Mouse (Mus musculus) lung, postnatal 36 days (tissue): ENCODE measurements at regions not wholly inside any gene's neighbourhood (a gene's known extent, or its start where the extent isn't known, plus 50 kb on each side); places are given as distances from the start of the nearest gene placed in this dataset.

Source experiments
- DNase-seq: peaks from one replicate; pipeline ENCODE4 v3.0.0; 2022; ENCODE audit warnings: mixed read lengths

DNA sequence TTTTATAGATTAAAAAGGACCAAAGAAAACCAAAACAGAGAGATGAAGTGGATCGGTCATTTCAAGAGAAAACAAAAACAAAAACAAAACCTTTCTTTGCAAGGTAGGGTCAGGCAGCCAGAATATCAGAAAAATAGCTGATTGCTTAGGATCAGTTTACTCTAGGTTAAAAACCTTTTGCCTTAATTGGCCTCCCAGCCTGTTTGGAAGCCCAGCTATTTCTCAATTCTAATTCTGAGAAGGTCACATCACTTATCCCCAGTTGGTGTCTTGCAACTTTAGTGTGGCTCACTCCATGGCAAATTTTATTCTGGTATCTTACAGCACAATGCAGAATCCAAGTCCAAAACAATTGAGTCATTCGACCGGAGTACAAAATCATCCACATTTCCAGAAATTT lies 70.0 kb downstream of the 1190002N15Rik start:
- DNase-seq: no peak

- DNase-seq: peak; percentile 71
Observed at GRCm38 (mm10) chr9:94456085-94456531, 81.8 kb downstream of the 1190002N15Rik start.

DNA sequence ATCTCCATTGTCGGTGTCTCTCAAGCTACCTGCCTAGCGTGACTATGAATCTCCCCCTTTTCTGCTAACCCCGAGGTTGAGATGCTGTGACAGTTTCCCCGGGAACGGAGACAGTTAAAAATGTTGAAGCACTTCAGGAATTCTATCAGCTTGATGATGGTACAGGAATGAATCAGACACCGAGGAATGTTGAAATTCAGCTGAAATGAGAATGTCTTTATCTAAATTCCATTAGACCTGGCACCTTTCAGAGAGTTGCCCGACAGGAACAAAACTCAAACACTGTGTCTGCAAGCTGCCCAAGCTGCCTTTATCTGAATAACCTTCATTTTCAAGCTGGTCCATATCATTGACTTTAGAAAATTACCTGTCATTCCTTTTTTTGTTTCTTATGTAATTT lies 82.4 kb downstream of the 1190002N15Rik start:
- no peak for DNase-seq

GRCm38 (mm10) chr9:94449911-94450310 lies 88.0 kb downstream of the 1190002N15Rik start:
- DNase-seq: peak; percentile 60

DNA sequence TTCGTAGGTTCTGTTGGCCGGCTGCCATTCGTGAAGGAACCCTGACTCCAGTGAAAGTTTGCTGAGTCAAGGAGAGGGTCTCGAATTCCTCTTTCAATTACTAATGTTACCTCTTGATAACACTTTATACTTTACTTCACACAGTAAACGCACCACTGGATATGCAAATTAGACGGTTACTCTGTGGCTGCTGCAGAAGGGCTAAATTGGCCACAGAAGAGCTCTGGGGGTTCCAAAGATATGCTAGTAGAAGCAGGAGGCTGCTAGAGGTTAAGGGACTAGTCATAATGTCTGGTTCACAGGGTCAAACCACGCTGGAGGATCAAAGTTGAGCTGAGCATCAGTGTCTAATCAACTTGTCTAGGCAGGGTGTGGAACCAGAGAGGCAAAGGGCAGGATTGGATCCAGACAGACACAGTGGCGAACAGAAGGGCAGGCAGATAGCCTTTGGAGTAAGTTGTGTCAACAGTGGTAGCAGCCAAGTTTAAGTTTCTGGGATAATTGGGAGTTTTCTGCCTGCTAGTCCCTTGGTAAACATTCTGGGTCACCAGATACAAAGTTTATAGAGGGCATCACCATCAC lies 91.6 kb downstream of the 1190002N15Rik start:
- DNase-seq: no peak

- no peak for DNase-seq
Observed at GRCm38 (mm10) chr9:94444140-94444789, 93.6 kb downstream of the 1190002N15Rik start.

DNA sequence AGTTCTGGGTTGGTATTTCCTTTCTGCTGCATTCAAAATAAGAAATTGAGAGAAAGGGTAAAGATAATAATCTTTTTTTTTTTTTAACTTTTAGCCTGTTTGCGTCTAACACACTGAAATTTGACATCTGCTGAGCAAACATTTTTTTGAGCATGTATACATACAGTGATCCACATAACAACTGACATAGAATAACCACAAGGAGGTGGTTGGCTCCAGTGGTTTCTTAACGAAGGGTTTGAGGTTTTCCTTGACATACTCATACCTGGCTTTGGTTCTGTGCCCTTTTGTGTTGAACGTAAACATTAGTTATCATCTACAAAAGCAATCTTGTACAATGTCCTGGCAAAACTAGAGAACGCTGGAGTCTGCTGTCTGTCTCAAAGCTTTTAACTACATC lies 96.5 kb downstream of the 1190002N15Rik start:
- no peak for DNase-seq

GRCm38 (mm10) chr9:94433468-94433867 lies 104.4 kb downstream of the 1190002N15Rik start:
- DNase-seq: no peak

DNA sequence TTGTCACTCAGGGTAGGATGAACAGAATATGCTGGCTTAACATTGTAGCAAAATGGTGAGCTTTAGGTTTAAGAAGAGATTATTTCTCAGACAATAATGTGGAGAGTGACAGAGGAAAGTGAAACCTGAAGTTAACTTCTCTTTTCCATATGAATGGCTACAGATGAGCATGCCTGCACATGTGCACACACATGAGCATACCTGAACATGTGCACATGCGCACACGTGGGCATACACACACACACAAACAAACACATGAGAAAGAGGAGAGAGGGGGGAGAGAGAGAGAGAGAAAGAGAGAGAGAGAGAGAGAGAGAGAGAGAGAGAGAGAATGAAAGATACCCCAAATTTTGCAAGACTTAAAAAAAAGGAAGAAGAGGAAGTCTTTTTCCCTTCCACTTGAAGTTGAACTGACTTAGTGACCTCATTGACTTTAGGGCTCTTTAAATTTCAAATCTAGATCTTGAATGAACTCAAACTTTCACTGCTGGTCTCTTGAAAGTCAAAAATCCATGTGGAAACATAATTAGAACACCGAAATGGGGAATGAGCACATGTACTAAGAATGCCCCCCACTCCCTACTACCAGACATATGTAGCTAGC lies 105.6 kb downstream of the 1190002N15Rik start:
- DNase-seq: no peak

DNA sequence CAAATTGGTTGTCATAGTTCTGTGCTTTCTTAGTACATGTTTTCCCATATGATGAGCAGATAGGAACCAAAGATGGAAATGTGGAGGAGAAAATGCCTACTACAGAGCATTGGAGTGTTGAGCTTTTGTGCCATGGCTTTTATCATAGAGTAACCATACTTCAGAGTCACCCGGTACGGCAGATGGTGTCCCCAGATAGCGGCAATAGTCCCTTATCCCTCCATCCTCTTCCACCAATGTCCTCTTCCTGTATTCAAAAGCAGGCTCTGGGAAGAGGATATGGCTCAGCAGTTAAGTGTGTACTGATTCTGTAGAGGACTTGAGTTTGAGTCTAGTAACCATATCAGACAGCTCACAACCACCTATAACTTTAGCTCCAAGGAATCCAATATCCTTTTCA lies 106.3 kb downstream of the 1190002N15Rik start:
- no peak for DNase-seq

- DNase-seq: no peak
Observed at GRCm38 (mm10) chr9:94430996-94431395, 106.9 kb downstream of the 1190002N15Rik start.

DNA sequence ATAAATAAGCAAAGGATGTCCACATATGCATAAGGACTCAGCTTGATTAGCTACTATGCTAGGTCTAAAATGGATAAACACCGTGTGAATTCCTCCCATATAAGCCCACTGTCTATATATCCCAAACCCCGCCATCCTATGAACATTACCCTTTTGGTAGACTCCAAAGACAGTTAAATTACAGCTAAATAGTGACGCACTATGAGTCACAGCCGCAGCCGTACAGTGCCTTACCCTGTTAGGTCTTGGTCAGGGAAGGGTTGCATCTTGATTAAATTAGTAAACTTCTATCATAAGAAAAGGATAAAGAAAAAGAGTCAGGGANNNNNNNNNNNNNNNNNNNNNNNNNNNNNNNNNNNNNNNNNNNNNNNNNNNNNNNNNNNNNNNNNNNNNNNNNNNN lies 111.1 kb downstream of the 1190002N15Rik start:
- DNase-seq: no peak

GRCm38 (mm10) chr9:94425804-94426203 lies 112.1 kb downstream of the 1190002N15Rik start:
- no peak for DNase-seq

GRCm38 (mm10) chr9:94424438-94425135 lies 113.3 kb downstream of the 1190002N15Rik start:
- no peak for DNase-seq

- DNase-seq: no peak
Observed at GRCm38 (mm10) chr9:94410546-94410945, 127.3 kb downstream of the 1190002N15Rik start.

- DNase-seq: no peak
Observed at GRCm38 (mm10) chr9:94410042-94410441, 127.8 kb downstream of the 1190002N15Rik start.

DNA sequence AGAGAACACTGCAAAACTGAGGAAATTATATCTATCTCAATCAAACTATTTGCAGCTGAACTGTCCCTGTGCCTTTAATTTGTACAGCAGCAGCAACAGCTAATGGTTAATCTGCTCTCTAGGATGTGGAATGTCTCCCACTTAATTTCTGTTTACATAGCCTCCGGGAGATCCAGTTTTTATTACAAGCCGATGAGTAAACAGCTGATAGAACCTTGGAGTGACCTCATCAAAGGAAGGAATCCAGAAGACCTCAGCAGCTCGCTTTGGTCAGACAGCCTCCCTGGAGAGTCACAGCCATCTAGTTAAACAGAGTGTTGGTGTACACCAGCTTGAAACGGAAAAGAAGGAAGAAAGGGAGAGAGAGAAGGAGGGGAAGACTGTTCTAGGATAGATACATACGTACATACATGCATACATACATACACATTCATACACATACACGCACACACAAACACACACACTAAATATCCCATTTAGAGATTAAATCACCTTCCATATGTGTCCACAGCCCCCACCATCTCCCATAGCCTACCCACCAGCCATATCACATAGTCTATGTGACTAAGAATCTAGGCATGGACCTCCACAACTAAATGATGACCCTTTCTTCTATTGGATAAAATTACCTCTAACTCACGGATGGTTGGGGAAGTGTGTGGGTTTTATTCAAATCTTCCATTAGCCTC lies 129.1 kb downstream of the 1190002N15Rik start:
- DNase-seq: peak; percentile 56

- no peak for DNase-seq
Observed at GRCm38 (mm10) chr9:94407671-94408070, 130.2 kb downstream of the 1190002N15Rik start.

DNA sequence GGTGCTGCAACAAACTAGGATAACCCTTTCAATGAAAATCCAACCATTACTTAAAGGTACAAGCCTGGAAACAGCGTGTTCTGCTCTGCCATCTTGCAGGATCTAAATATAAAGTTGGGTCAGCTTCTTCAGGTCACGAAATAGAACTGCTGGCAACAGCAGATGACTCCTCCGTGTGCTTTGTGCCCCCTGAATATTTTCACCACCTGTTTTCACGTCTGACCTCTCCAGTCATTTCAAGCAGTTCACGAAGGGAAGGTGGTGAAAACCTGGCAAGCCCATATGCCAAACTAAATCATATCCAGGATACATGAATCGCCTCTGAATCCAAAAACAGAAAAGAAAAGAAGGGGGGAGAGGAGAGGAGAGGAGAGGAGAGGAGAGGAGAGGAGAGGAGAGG lies 133.3 kb downstream of the 1190002N15Rik start:
- DNase-seq: no peak

GRCm38 (mm10) chr9:94400596-94400995 lies 137.3 kb downstream of the 1190002N15Rik start:
- DNase-seq: no peak

DNA sequence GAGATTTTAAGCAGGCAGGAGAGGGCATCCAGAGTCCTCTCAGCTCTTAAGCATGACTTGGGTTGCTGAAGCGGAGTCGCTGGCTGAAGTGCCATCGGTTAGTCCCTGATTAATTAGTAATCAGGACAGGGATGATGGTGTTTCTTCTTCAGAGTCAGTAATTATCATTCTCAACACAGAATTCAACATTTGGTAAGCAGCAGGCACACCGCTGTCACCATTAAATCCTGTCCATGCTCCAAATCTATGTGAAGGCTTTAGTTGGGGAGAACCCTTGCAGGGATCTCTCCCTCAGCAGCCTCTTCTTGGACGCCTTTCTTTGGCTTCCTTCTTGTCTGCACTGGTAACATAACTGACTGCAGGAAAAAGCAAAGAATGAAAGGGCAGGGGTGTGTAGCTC lies 142.7 kb downstream of the 1190002N15Rik start:
- DNase-seq: no peak

GRCm38 (mm10) chr9:94386190-94386589 lies 151.7 kb downstream of the 1190002N15Rik start:
- no peak for DNase-seq

DNA sequence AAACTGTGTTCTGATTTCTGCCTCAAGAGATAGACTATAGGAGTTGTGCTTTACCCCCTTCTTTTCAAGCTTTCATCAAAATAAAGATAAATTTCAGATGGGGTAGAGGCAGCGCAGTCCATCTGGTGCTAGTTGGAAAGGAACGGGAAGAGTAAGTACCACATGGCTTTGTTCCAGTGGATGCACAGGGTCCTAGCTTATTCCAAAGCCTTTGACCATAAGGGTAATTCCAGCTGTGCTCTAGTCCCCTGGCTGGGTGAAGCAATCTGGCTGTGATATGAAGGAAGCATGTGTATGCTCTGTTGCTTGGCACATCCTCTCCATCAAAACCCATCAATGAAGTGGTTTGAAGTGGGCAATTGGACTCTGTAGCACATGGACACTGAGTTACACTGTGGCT lies 155.6 kb downstream of the 1190002N15Rik start:
- no peak for DNase-seq
